Mouse (Mus musculus): ENCODE measurements around the gene Ecpas.

Ecpas gene

DNA sequence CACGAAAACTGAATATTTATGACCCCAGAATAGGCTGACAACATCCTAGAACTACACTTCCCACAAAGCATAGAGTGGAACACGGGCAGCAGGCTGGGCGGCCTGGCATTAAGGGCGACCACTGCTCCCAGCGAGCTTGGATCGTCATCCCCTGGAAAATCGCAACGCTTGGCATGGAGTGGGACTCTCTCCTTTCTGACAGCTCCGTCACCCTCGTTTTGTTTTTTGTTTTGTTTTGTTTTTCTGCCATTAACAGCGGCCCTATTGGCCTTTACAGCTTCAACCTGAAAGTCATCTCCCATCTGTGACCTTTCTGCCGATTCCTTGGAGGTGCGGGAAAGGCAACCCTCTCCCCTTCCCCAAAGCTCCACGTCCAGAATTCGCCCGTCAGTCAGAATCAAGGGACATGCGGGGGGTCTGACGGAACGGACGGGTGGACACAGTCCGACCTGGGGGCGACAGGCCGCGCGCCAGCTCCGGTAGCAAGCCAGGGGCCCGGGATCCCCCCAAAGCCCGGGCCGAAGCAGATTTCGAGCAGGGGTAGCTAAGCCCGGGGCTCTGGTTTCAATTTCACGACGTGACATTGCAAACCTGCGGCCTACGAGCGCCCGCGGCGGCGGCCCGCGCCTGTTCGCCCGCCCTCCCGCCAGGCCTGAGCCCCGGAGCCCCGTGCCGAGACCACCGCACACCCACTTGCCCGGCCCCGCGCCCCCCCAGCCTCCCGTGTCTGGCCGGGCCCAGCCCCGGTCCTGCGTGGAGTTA is 1.3 kb downstream of the Ecpas start:
- peak; percentile 31 for DNase-seq (ENCODE audit: low read depth, low spot score)

DNA sequence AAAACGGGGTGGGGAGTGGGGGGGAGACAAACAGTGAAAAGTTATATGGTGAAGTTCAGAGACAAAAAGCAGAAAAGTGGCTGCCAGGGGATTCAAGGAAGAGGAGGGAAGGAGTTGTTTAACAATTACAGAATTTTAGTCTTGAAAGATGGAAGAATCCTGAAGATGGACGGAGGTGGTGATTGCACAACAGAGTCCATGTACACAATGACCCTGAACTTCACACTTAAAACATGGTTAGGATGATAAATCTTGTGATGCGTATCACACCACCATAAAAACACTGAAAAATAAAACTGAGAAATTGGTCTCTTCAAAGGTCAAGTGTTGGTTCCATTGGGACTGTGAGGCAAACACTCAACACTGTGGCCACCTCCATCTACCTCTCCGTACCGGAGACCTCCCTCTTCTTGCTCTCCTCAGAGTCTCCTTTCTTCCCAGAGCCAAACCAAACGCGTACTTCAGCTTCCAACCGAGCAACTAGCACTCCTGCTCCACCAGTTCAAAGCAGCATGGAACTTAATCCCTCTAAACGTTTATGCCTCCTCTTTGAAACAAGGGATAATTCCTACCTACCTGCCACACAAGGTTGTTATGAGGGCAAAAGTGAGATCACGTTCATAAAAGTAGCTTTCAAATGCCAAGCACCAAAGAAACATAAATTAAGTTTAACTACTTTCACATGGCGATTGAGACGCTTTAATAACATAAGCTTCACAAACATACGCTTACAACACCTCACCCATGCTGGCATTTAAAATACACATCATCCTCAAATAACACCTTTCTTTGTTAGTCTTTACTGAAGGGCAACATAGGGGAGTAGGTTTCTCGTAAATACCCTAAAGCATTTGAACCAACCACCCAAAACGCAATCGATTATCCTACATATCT is 2.1 kb downstream of the Ecpas start:
- no peak for DNase-seq (ENCODE audit: low read depth, low spot score)

DNA sequence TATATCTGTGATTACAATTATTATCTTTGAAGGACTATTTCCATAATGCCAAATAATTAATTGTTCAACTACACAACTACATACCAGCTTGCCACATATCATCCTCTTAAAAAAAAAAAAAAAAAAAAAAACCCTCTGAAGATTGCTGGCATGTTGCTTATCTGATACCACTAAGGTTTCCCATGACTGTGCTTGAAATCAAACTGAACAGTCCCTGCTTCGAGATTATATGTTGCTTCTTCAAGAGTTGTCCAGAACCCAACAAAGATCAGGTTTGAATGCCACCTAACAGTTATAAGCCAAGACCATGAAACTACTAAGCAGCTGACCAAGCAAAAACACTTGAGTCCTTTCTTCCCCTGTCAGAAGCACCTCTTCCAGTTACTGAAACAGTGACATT is 5.1 kb downstream of the Ecpas start:
- no peak for DNase-seq (ENCODE audit: low read depth, low spot score)

GRCm38 (mm10) chr4:58898318-58898717 is 14.2 kb downstream of the Ecpas start:
- DNase-seq (ENCODE audit: low read depth, low spot score) = no peak

- DNase-seq (ENCODE audit: low read depth, low spot score) = no peak
Observed at GRCm38 (mm10) chr4:58897436-58897835, 15.1 kb downstream of the Ecpas start.

- no peak for DNase-seq (ENCODE audit: low read depth, low spot score)
Observed at GRCm38 (mm10) chr4:58894399-58894798, 18.1 kb downstream of the Ecpas start.

GRCm38 (mm10) chr4:58890035-58890782 is 22.3 kb downstream of the Ecpas start:
- DNase-seq (ENCODE audit: low read depth, low spot score) = no peak

DNA sequence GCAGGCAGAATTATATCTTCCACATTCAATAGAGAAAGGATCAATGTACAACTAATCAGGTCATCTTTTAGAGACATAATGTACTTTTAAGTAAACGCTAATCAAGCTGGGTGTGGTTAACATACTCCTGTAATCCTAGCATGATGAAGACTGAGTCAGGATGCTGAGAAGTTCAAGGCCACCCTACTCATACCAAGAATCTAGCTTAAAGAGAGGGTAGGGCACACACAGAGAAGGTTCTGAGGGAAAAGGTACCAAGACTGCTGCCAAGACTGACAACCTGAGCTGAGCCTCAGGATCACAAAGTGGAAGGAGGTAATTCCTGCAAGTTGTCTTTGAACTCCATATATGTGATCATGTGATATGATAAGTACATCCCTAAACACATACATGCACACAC is 24.0 kb downstream of the Ecpas start:
- no peak for DNase-seq (ENCODE audit: low read depth, low spot score)

- DNase-seq (ENCODE audit: low read depth, low spot score) = no peak
Observed at GRCm38 (mm10) chr4:58887626-58888025, 24.9 kb downstream of the Ecpas start.

DNA sequence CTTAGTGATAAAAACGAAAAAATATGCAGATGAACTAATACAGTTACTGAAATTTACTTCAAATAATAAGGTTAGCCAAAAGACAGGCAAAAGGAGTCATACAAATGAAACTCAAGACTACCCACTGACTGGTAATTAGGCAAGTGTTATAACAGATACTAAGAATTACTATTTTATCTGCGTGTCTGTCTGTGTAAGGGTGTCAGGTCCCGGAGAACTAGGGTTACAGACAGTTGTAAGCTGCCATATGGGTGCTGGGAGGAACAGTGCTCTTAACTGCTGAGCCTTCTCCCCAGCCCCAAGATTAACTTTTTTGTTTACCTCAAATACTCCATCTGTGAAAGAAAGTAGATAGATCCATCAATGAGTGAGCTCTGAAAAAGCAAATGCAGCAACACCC is 25.8 kb downstream of the Ecpas start:
- no peak for DNase-seq (ENCODE audit: low read depth, low spot score)

- no peak for DNase-seq (ENCODE audit: low read depth, low spot score)
Observed at GRCm38 (mm10) chr4:58885341-58885740, 27.2 kb downstream of the Ecpas start.

DNA sequence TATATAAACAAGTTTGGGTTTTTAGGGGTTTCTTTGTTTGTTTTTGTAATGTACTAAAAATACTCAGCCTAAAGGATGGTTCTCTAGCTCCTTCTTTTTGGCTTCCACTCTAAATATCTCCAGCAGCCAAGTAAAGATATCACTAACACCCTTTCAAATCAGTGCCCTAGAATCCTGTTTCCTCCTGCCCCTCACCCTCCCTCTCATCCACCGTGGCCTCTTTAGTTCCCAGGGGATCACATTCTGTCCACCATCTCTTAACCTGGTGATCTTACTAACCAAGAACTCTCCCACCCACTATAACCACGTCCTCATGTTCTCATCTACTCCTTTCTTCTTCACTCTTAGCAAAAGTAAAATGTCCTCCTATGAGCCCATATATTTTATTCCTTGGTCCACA is 28.7 kb downstream of the Ecpas start:
- DNase-seq (ENCODE audit: low read depth, low spot score) = no peak

DNA sequence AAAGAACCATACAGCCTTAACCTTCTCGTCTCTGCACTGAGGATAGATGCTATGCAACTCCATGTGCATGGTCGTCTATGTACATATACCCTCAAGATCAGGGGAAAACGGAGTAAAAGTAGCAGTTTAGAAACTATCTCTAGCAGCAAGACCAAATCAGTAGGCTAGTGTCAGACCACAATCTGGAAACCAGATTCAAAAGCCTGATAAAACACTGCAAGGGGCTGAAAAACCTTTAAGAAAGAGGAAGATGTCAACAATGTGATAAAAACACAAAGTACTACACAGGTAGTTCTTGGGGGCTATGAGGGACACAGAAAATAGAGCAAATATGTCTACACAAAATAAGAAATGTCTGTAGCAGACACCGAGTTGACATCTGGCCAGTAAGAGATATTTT is 38.2 kb downstream of the Ecpas start:
- DNase-seq (ENCODE audit: low read depth, low spot score) = no peak

GRCm38 (mm10) chr4:58867242-58867641 is 45.3 kb downstream of the Ecpas start:
- DNase-seq (ENCODE audit: low read depth, low spot score) = no peak

- DNase-seq (ENCODE audit: low read depth, low spot score) = no peak
Observed at GRCm38 (mm10) chr4:58832908-58833307, 79.6 kb downstream of the Ecpas start.

- DNase-seq (ENCODE audit: low read depth, low spot score) = no peak
Observed at GRCm38 (mm10) chr4:58825921-58826320, 86.6 kb downstream of the Ecpas start.

- no peak for DNase-seq (ENCODE audit: low read depth, low spot score)
Observed at GRCm38 (mm10) chr4:58787616-58788015, 124.9 kb downstream of the Ecpas start, which contains the start of gene Olfr267. Gene Olfr267 (minus strand): TSS chr4:58787716.

GRCm38 (mm10) chr4:58786659-58787058 is 125.9 kb downstream of the Ecpas start:
- DNase-seq (ENCODE audit: low read depth, low spot score) = no peak

GRCm38 (mm10) chr4:58763417-58763816 is 149.1 kb downstream of the Ecpas start:
- DNase-seq (ENCODE audit: low read depth, low spot score) = no peak

- DNase-seq (ENCODE audit: low read depth, low spot score) = no peak
Observed at GRCm38 (mm10) chr4:58749510-58749909, 163.0 kb downstream of the Ecpas start.

- DNase-seq (ENCODE audit: low read depth, low spot score) = no peak
Observed at GRCm38 (mm10) chr4:58749101-58749500, 163.4 kb downstream of the Ecpas start.
